Mouse (Mus musculus) cerebellum, adult (tissue): ENCODE measurements around the gene Gm20517.

ENCODE experiments used
- ATAC-seq: cut with Nextera tagmentation; 2 replicates; pipeline ENCODE4 v1.9.2; 2017; ENCODE audit warnings: mild to moderate bottlenecking, moderate library complexity, mixed read lengths; ENCODE audit not compliant: insufficient number of reproducible peaks, low FRiP score, low TSS enrichment

Gm20517 gene

DNA sequence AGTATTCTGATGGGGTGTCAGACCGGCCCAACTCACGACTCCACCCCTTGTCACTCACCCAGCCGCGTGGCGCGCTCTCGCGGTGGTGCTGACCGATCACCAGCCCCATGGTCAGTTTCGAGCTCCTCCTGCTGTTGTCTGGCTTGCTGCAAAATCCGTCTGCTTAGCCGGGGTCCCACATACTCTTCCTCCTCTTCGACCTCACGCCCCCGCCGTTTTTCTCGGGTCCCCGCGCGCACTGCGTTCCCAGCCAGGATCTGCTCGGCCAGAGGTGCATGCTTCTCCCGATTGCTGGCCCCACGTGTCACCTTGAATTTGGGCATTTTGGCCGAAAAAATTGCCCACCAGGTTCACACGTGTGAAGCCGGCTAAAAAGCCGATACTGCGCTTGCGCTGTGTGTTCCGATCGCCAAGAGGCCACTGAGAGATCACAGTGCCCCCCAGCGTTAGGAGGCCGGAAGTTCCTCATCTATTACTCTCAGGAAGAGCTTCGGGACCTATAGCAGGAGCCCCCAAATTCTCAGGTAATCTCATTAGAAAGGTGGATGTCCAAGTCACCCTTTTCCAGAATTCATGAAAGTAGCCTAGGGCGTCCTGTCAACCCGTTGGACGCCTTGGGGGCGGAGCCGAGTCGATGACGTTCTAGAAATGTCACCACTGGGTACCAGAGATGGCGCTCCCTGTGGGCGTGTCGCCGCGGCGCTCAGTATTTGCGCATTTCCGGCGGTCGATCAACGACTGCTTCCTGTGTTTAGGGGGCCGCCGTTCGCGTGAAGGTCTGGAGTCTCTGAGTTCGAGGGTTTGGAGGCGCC lies at the start of gene Gm20517, which contains the start of the genes Bysl and Med20:
Gene Gm20517, plus strand, starts transcription at position 741 of the 812 bp plus-strand sequence.
Gene Bysl, minus strand, starts transcription at position 644 of the 812 bp plus-strand sequence.
Gene Med20, plus strand, starts transcription at position 734 of the 812 bp plus-strand sequence.
- peak; percentile 95 for ATAC-seq

DNA sequence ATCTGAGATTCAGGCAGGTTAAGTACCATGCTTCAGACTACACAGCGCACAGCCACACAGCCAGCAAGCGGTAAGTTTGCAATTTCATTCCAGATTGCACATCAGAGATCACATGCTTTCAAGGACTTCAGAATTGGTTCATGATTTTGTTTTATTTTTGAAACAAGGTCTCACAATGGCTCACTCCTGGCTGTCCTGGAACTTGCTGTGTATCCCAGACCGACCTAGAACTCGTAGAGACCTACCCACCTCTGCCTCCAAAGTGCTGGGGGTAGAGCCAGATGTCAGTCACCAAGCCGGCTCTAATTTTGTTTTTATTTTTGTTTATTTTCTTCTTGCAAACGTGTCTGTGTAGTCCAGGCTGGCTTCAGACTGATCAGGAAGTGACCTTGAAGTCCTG lies 48.5 kb upstream of the Gm20517 start:
- ATAC-seq: no peak

DNA sequence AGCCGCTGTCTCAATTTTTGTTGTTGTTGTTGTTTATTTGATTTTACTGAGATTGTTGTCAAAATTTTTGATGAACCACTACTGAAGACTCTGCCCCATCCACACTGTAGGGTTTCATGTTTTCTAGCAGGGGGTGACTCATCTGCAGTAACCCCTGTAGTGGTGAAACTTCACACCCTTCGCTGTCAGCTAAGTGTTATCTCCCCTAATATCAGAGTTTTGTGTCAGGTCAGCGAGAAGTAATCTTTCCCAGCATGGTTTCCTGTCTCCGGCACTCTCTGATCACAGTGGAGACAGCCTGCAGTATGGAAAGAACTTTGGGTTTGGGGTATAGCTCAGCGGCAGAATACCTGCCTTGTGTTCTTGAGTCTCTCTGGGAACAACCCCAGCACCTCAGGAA lies 46.8 kb upstream of the Gm20517 start:
- no peak for ATAC-seq

DNA sequence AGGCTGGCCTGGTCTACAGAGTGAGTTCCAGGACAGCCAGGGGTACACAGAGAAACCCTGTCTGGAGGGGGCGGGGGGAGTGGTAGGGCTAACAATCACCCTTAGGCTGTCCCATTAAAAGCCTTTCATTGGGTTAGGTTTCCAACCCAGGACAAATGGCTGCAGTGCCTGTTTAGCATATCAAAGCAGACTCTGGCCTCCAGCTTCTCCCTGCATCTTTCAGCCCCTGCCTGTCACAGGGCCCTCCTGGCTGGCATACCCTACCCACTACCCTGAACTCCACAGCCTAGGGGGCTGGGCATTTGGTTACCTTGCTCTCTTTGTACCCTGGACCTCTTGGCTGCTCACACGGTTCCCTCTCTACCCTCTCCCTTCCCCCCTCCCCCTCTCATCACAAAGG lies 45.3 kb upstream of the Gm20517 start:
- ATAC-seq: no peak

DNA sequence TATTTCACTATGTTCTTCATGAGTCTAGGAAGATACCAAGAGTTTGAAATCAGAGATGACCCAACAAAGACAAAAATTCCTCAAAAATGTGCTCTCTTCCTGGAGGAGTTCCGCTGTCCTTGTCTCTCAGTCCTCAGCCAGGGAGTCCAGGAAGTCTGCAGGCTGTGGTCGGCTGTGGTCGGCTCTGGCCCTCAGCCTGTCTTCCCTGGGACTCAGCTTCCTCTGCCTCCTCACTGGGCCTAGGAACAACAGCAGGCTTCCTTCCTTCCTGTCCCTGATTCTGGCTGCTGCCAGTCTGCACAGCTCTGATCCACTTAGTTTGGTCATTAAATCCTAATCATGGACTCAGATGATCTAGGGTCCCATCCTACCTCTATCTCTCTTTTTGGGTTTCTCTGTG lies 44.1 kb upstream of the Gm20517 start:
- no peak for ATAC-seq

DNA sequence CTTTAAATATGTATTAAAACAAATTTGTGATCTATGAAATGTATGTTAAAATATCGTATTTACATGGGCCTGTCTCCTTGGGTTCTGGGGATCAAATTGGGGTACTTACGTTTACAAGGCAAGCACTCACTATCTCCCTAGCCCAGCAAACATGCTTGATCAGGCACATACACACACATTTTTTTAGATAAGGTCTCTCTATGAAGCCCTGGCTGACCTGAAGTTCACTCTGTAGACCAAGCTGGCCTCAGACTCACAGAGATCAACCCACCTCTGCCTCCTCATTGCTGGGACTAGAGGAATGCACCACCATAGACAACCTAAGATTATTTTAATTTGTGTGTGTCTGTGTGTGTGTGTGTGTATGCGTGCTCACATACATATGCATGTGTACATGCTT lies 43.0 kb upstream of the Gm20517 start:
- ATAC-seq: no peak

DNA sequence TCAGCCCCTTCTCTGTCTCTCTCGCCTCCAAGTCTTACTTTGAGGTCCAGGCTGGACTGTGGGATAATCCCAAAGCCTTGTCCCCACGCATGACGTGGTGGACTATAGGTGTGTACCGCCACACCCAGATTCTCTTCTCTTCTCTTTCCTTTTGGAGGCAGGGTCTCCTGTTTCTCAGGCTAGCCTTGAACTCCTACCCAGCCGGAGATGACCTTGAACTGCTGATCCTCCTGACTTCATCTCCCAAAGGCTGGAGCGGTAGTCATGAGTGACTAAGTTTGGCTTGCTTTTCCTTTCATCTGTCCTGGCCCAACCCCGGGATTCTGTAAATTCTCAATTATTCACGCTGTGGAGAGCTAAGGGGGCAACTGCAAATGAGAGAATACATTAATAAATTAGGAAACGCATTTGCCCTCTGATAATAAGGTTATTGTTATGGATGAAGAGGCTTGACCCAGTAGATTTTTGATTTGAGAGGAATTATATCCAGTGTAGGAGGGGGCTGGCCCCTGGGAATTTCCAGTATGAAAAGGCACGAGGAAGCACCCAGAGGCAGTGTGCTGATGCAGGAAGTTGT lies 42.4 kb upstream of the Gm20517 start:
- no peak for ATAC-seq

DNA sequence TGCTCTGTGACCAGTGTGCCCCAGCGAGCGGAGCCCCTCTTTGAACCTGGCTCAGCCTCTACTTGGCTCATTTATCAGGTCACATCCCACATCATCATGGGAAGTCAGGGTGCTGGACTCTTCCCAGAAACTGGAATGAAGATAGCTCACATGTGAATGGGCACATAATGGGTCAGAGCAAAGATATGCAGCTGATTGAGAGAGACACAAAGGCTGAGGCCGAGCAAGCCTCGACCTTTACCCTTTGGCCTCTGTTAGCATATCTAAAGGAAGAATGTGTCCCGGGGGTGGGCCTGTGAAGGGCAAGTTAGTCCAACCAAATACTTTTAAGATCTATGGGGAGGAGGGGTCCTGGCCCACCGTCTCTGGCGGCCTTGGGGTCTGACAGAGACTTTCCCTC lies 39.8 kb upstream of the Gm20517 start:
- no peak for ATAC-seq

DNA sequence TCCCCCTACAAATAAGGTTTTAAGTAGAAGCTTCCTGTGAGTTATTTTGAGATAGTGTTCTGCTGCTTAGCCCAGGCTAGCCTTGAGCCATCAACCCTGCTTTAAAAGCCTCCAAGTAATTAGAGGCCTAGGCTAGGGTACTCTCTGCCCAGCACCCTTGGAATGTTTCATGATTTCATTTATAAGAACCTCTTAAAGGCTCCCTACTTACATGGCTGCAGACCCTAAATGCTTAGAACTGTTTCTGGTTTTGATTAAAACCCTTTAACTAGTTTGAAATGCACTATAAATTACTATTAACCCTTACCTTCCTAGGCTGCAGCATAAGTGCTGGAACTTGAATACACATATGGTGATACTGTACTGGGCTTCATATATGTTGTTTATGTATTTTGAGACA lies 39.0 kb upstream of the Gm20517 start:
- ATAC-seq: no peak

DNA sequence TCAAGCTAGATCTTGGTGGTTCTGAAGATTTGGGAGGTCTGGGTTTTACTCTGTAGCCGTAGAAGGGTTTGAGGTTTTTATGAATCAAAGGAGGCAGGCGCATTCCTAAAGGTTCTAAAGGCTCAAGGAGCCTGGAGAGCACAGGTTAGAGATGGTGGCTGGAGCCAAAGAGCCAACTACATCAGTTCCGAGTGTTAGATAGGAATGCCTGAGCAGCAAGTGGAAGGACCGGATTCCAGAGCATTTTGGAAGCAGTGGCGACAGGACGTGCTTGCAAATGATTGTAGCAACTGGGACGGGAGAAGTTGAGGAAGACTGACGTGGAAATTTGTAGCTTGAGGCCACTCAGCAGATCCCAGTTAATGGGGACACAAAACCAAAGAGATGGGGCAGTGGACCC lies 37.4 kb upstream of the Gm20517 start:
- ATAC-seq: no peak

DNA sequence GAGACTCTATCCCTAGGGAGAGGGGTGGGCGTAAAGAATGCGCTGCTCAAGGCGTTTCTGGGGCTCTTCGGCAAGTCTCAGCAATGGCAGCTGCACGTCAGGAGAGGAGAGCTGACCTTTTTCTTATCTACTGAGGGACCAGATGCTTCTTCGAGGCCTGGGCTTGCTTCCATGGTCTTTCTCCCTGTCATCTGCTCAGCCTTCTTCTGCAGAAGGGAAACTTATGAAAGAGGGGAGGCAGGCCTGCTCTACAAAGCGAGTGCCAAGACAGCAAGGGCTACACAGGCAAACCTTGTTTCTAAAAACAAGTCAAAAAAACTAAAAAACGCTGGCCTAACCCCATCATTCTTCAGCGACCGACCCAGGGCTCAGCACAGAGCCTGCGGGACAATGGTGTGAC lies 36.6 kb upstream of the Gm20517 start:
- ATAC-seq: no peak

DNA sequence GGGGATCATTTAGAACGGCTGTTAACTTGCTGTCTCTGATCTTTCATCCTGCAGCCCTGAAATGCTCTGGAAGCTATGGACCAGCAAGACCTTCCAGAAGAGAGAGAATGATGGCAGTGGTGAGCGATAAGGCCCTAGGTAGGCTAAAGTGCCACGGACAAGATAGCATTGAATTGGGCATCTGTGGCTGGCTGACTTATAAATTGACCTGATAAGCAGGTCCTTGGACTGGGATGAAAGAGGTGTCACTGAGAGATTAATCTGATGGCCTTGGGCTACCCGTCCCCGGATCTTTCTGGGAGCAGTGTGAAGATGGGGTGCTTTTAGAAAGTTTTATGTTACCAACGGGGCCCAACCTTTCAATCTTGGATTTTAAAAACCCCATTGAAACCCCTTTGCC lies 32.7 kb upstream of the Gm20517 start:
- no peak for ATAC-seq

DNA sequence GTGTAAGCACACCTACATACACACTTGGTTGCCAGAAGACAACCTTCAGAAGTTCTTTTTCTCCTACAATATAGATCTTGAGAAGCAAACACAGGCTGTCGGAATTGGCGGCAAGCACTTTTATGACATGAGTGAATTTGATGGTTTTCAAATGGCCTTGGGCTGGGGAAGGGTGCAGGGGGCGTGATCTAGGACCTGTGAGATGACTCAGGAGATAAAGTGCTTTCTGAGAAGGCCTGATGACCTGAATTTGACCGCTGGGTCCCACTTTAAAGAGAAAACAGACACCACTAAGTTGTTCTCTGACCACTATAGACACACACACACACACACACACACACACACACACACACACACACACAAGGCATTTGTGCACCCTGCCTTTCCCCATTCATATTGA lies 30.4 kb upstream of the Gm20517 start:
- ATAC-seq: no peak

DNA sequence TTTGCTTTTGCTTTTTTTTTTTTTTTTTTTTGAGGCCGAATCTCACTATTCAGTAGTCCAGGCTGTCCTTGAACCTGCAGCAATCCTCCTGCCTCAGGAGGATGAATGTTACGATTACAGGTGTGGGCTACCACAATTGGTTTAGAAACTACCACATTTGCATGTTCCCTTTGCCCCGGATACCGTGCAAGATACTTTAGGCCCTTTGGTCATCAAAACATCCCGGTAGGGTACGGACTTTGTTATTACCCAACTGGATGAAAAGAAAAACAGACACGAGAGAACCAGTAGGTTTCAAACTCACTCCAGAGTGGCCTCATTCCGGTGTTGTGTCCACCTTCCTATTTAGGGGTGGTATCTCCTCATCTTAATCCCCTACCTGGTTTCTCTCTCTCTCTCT lies 22.9 kb upstream of the Gm20517 start:
- no peak for ATAC-seq

DNA sequence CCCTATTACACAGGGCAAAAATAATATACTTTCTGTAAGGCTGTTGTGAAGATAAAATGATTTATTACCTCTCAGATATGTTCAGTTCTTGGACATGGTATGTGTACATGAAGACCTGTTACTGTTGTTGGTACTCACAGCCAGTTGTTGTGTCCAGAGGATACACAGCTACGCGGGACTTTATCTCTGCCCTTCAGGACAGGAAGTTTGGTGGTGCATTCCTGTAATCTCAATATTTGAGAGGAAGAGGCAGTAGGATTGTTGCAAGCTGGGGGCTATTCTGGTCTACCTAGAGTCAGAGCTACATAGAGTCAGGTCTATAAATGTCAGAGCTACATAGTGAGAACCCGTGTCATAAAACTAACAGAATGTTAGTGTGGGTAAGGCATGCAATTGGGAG lies 20.3 kb upstream of the Gm20517 start:
- no peak for ATAC-seq

DNA sequence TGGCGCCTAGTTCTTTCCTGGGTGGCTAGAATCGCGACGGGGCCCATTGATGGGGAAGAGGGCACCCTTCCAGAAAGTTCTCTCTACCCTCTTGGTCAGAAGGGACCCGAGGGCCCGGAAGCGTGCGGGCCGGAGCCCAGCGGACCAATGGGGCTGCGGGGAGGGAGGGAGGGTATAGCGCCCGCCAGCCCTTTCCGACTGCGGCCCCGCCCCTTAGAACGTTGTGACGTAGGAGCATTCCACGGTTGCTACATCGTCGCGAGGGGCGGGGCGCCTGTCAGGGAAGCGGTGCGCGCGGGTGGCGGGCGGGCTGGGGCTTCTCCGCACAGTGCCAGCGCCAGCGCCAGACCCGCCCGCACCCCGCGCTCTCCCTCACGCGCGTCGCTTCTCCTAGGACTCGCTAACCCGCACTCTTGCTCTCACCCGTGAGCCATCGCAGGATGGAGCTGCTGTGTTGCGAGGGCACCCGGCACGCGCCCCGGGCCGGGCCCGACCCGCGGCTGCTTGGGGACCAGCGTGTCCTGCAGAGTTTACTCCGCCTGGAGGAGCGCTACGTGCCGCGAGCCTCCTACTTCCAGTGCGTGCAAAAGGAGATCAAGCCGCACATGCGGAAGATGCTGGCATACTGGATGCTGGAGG lies 18.1 kb upstream of the Gm20517 start:
- ATAC-seq: peak; percentile 71

DNA sequence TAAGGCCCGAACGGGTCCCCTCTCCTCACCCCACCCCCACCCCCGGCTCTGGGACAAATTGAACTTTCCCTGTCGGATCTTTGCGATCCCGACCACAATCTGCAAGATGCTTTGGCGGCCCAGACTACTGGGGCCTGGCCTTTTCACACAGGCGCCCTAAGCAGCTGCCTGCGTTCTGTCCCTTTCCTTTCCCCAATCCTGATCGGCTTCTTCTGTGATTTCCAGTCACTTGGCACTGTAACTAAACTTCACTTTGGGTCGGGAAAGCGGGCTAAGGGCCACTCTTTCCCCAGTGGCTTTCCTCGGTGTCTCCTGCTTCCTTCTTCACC lies 17.6 kb upstream of the Gm20517 start:
- ATAC-seq: no peak

DNA sequence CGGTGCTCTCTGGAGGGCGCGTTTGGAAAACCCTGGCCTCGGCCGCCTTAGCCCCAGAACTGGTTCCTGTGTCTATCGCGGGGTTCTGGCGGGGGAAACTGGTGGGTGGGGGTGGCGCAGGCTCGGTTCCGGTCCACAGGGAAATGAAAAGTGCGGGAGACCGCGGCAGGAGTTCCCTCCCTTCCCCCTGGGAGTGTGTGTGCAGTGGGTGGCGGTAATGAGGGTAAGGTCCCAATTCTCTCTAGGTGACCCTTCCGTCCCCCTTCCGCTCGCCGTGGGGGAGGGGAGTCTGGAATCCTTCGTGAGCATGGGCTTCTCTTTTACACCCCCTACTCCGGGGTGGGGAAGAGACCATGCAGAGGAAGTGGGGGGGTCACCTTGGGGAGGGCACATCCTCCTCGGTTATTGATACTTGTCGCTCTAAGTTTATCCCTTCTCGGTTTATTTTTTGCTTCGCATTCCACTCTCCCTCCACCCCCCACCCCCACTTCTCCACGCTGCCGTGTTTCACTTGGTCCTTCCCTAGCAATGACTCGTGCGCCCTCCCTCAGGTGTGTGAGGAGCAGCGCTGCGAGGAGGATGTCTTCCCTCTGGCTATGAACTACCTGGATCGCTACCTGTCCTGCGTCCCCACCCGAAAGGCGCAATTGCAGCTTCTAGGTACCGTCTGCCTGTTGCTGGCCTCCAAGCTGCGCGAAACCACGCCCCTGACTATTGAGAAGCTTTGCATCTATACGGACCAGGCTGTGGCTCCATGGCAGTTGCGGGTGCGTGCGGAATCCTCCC lies 17.0 kb upstream of the Gm20517 start:
- no peak for ATAC-seq

DNA sequence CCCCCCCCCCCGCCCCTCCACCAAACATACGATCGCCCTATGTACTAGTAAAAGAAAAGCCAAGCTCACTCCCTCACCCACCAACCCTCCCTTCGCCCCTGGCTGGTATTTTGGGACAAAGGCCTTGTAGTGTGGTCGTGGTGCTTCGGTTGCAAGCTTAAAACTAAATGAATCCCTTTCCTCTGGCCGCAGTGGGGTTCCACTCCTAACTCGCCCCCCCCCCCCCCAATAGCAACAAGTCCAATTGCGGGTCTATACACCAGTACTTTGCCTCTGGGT lies 16.5 kb upstream of the Gm20517 start:
- ATAC-seq: no peak

DNA sequence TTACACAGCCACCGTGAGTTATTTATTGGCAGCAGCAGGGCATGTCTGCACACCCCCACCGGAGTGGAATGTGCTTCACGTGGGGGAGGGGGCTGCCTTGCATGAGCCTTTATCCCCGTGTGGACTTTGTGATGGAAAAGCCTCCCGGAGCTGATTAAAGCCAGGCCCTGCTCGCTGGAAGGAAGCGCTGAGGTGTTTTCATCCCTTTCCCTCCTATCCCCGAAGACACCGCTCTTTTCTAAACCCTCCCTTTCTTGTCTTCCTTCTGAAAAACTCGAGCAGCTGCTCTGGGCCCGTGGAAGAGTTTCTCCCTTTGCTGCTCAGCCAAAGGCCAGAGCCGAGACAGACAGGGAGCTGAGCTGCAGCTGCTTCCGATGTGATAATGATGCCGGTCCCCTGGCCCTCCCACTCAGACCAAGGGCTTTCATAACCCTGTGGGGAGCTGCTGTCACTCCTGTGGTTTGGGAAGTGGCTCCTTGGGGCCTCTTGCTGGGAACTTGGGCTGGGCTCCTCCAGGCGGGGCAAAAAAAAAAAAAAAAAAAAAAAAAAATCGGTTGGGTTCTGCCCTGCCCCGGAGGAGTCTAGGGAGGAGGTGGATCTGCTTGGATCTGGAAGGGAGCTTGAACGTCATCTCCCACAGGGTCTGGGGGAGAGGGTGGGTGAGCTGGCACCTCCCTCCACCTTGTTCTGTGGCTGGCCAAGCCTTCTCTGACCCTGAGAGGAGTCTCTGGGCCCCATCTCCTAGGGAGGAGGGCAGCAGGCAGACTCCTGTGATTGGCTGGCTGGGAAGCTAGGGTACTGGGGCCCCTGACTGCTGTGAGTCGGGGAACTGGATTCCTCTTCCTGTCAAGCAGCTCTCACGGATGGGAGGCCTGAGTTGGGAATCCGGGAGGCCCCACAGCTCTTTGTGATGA lies 15.9 kb upstream of the Gm20517 start:
- no peak for ATAC-seq
